Mouse (Mus musculus) heart, adult 2 months (tissue): ENCODE results near the gene S1pr2. TPM values are rescaled to one million over a fixed set of nuclear protein-coding genes. Genes with fewer than 3 reads are reported as not detected.

ENCODE experiments used
- DNase-seq, 2 experiments: peaks; one replicate each; pipeline ENCODE4 v3.0.0; 2021
- H3K27ac ChIP-seq: fragments of 200-600 bp; 2 replicates; pipeline ENCODE4 v1.8.1; 2022
- H3K27me3 ChIP-seq: fragments of 200-500 bp; 2 replicates; pipeline ENCODE4 v1.6.1; 2012; ENCODE audit warnings: mild to moderate bottlenecking, low read length, inconsistent platforms, mixed read lengths; ENCODE audit not compliant: control insufficient read depth, insufficient read depth
- H3K36me3 ChIP-seq: fragments of 200-500 bp; 2 replicates; pipeline ENCODE4 v1.6.1; 2012; ENCODE audit warnings: low read length, inconsistent platforms; ENCODE audit not compliant: control insufficient read depth, insufficient read depth
- H3K4me1 ChIP-seq: fragments of 200-500 bp; 2 replicates; pipeline ENCODE4 v1.6.1; 2011; ENCODE audit warnings: low read length; ENCODE audit not compliant: control insufficient read depth, insufficient read depth
- H3K4me3 ChIP-seq: fragments of 200-600 bp; 2 replicates; pipeline ENCODE4 v1.8.1; 2022
- H3K79me2 ChIP-seq: fragments of 200-500 bp; replicated peaks from 2 replicates; pipeline ENCODE4 v1.6.1; 2012; ENCODE audit warnings: mild to moderate bottlenecking, inconsistent platforms, low read length, moderate library complexity, mixed read lengths; ENCODE audit not compliant: control insufficient read depth, insufficient read depth
- H3K9ac ChIP-seq: fragments of 200-500 bp; 2 replicates; pipeline ENCODE4 v1.6.1; 2012; ENCODE audit warnings: low read depth, mild to moderate bottlenecking, control low read depth, inconsistent platforms, low read length, mixed read lengths
- CTCF ChIP-seq: fragments of 200-600 bp; IDR thresholded peaks from 2 replicates; pipeline ENCODE4 v1.8.1; 2022; ENCODE audit warnings: antibody characterized with exemption, mild to moderate bottlenecking, moderate library complexity
- EP300 ChIP-seq: fragments of 200-500 bp; IDR thresholded peaks from 2 replicates; pipeline ENCODE4 v1.6.1; 2011; ENCODE audit warnings: low read depth, low read length, control low read depth; ENCODE audit not compliant: insufficient read depth
- POLR2A ChIP-seq: fragments of 200-500 bp; IDR thresholded peaks from 2 replicates; pipeline ENCODE4 v1.6.1; 2011; ENCODE audit warnings: mild to moderate bottlenecking, low read depth, low read length, control low read depth; ENCODE audit not compliant: insufficient read depth
- WGBS: fragments of 180-500 bp; shearing (Covaris S2); methylation state at CpG from one replicate; pipeline ENCODE4 v1.1.7; 2018; 5-methylcytosine and 5-hydroxymethylcytosine counted together
- intact Hi-C: fragments of 180-260 bp; cut with DNase I; formaldehyde crosslinking; loops from one replicate; pipeline ENCODE4 v1.15.1; 2025
- polyA plus RNA-seq: library from polyadenylated mRNA; depleted of rRNA; stranded (reverse); fragments of >200 nt; gene quantifications from 2 replicates; pipeline ENCODE4 v1.2.3, GENCODE M21; 2012
- total RNA-seq, 2 experiments: library from RNA; stranded (reverse); gene quantifications; 2 replicates each; pipeline ENCODE4 v1.2.3; 2021

S1pr2 gene
- total and polyA plus RNA-seq, 3 experiments, result 2.8 to 4.2 (median 3.2) TPM

- peak; percentile 66 to 72 for DNase-seq
- Histone ChIP-seq H3K9ac (peak overlapping the region; percentile 82), H3K36me3 (no peaks in the 10 kb centered on the region), H3K4me1 (peaks cover 9% of the 10 kb centered on the region), H3K4me3 (peak overlapping the region; percentile 82), H3K27ac (peak overlapping the region; percentile 88), H3K27me3 (no peaks in the 10 kb centered on the region), H3K79me2 (no peaks in the 10 kb centered on the region; the same call in 1 of the 2 replicates)
- intact Hi-C loops, result loop anchor here (1.0 to 2.0 kb wide), 2 partner anchors 22 to 77 kb away; partner anchors contain the start of gene Eif3g
- no peak for TF ChIP-seq CTCF
- TF ChIP-seq POLR2A, result no peak
- no peak for TF ChIP-seq EP300
- WGBS, result under 1% methylated on average over 45 of the region's 45 CpGs
Measured at GRCm38 (mm10) chr9:20975431-20976215, 958 bp downstream of the S1pr2 start.

DNA sequence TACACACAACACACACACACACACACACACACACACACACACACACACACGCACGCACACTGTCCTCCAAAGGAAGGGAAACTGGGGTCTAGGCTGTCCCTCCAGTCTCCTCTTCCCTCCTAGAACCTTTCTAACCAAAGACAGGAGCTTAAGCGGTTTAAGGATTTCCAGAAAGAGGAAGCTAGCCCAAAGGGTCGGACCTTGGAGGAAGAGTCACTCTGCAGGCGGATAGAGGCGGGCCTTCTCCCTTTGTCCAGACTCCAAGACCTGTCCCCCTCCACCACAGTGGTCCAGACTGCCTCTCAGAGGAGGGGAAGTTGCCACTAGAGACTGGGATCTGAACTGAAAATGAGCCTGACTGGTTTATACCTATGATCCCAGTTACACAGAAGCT is 2.9 kb downstream of the S1pr2 start:
- TF ChIP-seq CTCF, result no peak
- 0 out of 2 replicates have a peak, but pooled peaks have one; percentile 22 for TF ChIP-seq POLR2A
- TF ChIP-seq EP300, result no peak
- peak in 1 of 2 experiments; percentile 58 for DNase-seq
- Histone ChIP-seq H3K9ac (peak overlapping the region; percentile 34), H3K27me3 (no peaks in the 10 kb centered on the region), H3K79me2 (no peaks in the 10 kb centered on the region; the same call in 1 of the 2 replicates), H3K27ac (peak overlapping the region; percentile 15; the same call in 1 of the 2 replicates), H3K36me3 (no peaks in the 10 kb centered on the region), H3K4me1 (peaks cover 9% of the 10 kb centered on the region), H3K4me3 (0 out of 2 replicates have a peak overlapping the region, but pooled peaks have one; percentile 1)
- intact Hi-C loops, result no loop called here
- WGBS, result 46% methylated on average over 6 of the region's 6 CpGs

DNA sequence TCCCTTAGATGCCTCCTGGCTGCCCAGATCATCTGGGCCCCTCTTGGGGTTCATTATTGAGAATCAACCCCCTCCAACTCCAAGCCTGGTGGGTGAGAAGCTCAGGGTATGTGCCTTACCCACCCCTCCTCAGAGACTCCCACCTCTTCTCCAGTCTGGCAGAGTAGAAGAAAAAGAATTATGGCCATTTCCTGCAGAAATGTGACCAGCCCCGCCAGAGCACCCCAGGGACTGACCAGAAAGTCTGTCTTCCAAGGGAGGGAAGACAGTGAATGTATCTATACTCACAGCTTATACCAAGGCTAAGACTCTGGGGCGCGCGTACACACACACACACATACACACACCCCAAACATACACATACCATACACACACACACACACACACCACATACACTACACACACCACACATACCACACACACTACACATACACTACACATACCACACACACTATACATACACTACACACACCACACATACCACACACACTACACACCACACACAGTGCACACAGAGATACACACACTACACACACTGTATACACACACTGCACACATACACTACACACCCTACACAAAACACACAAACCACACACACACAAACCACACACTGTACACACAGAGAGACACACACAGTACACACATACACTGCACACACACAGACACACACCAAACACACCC is 3.4 kb downstream of the S1pr2 start:
- H3K9ac ChIP-seq, result peak overlapping the region; percentile 34
- 72% methylated on average over 4 of the region's 4 CpGs for WGBS
- no peaks in the 10 kb centered on the region for H3K36me3 ChIP-seq
- no peak for DNase-seq
- H3K27me3 ChIP-seq, result no peaks in the 10 kb centered on the region
- peak overlapping the region; percentile 78 for H3K27ac ChIP-seq
- H3K79me2 ChIP-seq, result no peaks in the 10 kb centered on the region; the same call in 1 of the 2 replicates
- H3K4me1 ChIP-seq, result peaks cover 7% of the 10 kb centered on the region
- TF ChIP-seq EP300 (no peak), POLR2A (no peak)
- intact Hi-C loops, result no loop called here
- no peak overlapping the region for H3K4me3 ChIP-seq

GRCm38 (mm10) chr9:20972141-20972992 is 4.2 kb downstream of the S1pr2 start:
- Histone ChIP-seq H3K4me3 (peak overlapping the region; percentile 28; the same call in 1 of the 2 replicates), H3K27me3 (no peaks in the 10 kb centered on the region), H3K36me3 (no peaks in the 10 kb centered on the region), H3K9ac (peak overlapping the region; percentile 33; the same call in 1 of the 2 replicates), H3K27ac (peak overlapping the region; percentile 78), H3K4me1 (peaks cover 7% of the 10 kb centered on the region), H3K79me2 (no peaks in the 10 kb centered on the region; the same call in 1 of the 2 replicates)
- intact Hi-C loops, result no loop called here
- DNase-seq, result peak; percentile 72 to 76
- peak; percentile 42; the same call in 1 of the 2 replicates for TF ChIP-seq POLR2A
- no peak for TF ChIP-seq CTCF
- 41% methylated on average over 28 of the region's 28 CpGs for WGBS

- Histone ChIP-seq H3K4me1 (peaks cover 4% of the 10 kb centered on the region), H3K27me3 (no peaks in the 10 kb centered on the region), H3K79me2 (no peaks in the 10 kb centered on the region; the same call in 1 of the 2 replicates), H3K27ac (peak overlapping the region; percentile 78), H3K9ac (no peak overlapping the region), H3K36me3 (no peaks in the 10 kb centered on the region), H3K4me3 (no peak overlapping the region)
- WGBS, result 69% methylated on average over 7 of the region's 7 CpGs
- intact Hi-C loops, result no loop called here
- TF ChIP-seq CTCF (no peak), POLR2A (peak; percentile 22; the same call in 1 of the 2 replicates)
- peak; percentile 60 to 66 for DNase-seq
Measured at GRCm38 (mm10) chr9:20971751-20972140, 4.8 kb downstream of the S1pr2 start.
